Mouse (Mus musculus) hindbrain, postnatal 0 days (tissue): ENCODE results near the gene Large1. TPM values are rescaled to one million over a fixed set of nuclear protein-coding genes. Genes with fewer than 3 reads are reported as not detected.

Experiments
- ATAC-seq: fragments of 200-750 bp; cut with Nextera tagmentation; 2 replicates; pipeline ENCODE4 v1.8.0; 2017; ENCODE audit warnings: mild to moderate bottlenecking, moderate TSS enrichment, moderate library complexity
- DNase-seq: peaks from one replicate; pipeline ENCODE4 v3.0.0-alpha.2; 2015; ENCODE audit warnings: low spot score
- H3K27ac ChIP-seq: fragments of 300-500 bp; sonication (generic); 2 replicates; pipeline ENCODE4 v1.5.1; 2014; ENCODE audit warnings: mild to moderate bottlenecking
- H3K27me3 ChIP-seq: fragments of 300-500 bp; sonication (generic); 2 replicates; pipeline ENCODE4 v1.6.1; 2014; ENCODE audit warnings: low read length, mixed read lengths; ENCODE audit not compliant: insufficient read depth
- H3K36me3 ChIP-seq: fragments of 300-500 bp; sonication (generic); 2 replicates; pipeline ENCODE4 v1.6.1; 2014; ENCODE audit warnings: low read length, mixed read lengths; ENCODE audit not compliant: insufficient read depth
- H3K4me1 ChIP-seq: fragments of 300-500 bp; sonication (generic); 2 replicates; pipeline ENCODE4 v1.6.1; 2014; ENCODE audit warnings: antibody characterized with exemption, low read length, mixed read lengths; ENCODE audit not compliant: insufficient read depth
- H3K4me2 ChIP-seq: fragments of 300-500 bp; sonication (generic); 2 replicates; pipeline ENCODE4 v1.6.1; 2014; ENCODE audit warnings: low read depth, mild to moderate bottlenecking, low read length, moderate library complexity, mixed read lengths
- H3K4me3 ChIP-seq: fragments of 300-500 bp; sonication (generic); 2 replicates; pipeline ENCODE4 v1.5.1; 2014; ENCODE audit warnings: low read length
- H3K9ac ChIP-seq: fragments of 300-500 bp; sonication (generic); replicated peaks from 2 replicates; pipeline ENCODE4 v1.6.1; 2014; ENCODE audit warnings: mild to moderate bottlenecking, low read length, moderate library complexity, mixed read lengths
- H3K9me3 ChIP-seq: fragments of 300-500 bp; sonication (generic); 2 replicates; pipeline ENCODE4 v1.6.1; 2016; ENCODE audit warnings: low read length, mixed read lengths
- CTCF ChIP-seq: IDR thresholded peaks from 2 replicates; pipeline ENCODE4 v1.5.1; 2016; ENCODE audit warnings: antibody characterized with exemption, control low read depth, low read depth
- WGBS: fragments of 180-500 bp; shearing (Covaris S2); extraction: QIAGEN DNeasy Blood & Tissue Kit; methylation state at CpG from one replicate; pipeline ENCODE4 v1.1.7; 2014; 5-methylcytosine and 5-hydroxymethylcytosine counted together
- polyA plus RNA-seq: library from polyadenylated mRNA; unstranded; fragments of >200 nt; fragmentation: Nextera tagmentation; extraction: Ambion mirVana; gene quantifications from 2 replicates; pipeline ENCODE4 v1.2.1, GENCODE M21; 2015
- total RNA-seq: library from RNA; depleted of rRNA; stranded (reverse); fragments of >200 nt; gene quantifications from 2 replicates; pipeline ENCODE4 v1.2.3, GENCODE M21; 2014

The Large1 gene
- total and polyA plus RNA-seq, 2 experiments from 2014 or later, result 13.4 to 97.9 TPM

DNA sequence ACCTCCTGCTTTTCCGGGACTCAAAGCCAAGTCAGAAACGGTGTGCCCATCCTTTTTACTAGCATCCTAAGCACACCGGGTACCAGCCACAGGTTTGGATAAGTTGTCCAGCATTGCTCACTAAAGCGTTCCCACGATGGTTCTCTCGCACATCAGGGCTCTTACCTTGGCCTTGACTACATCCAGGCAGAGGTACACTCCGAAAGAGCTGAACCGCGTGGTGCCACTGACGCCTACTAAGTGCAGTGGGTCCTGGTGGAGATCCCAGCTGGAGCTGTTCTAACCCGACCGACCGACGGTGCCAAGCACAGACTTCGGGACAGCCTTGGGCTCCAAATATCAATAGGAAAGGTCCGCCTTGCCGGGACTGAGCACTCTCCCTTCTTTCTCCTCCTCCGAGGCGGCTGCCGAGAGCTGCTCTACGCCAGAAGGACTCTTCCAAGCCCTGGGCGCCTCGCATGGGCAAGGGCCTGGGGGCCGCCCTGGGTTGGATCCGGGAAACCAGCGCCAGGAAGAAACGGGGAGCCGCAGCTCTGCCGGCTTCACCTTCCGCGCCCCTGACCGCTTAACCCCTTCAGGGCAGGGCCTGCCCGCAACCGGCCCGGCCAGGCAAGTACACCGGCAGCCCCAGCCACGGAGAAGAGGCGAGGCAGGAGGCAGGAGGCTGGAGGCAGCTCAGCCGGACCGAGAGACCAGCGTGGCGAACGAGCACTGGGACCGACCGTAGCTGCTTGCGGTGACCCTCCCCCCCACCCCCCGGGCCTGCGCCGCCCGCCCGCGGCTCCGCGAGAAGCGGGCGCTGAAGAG is 836 bp downstream of the Large1 start:
- peak; percentile 58 for DNase-seq
- Histone ChIP-seq H3K27me3 (no peaks in the 10 kb centered on the region), H3K9me3 (no peaks in the 10 kb centered on the region), H3K9ac (peak overlapping the region; percentile 88), H3K4me2 (peak overlapping the region; percentile 84), H3K4me3 (peak overlapping the region; percentile 90), H3K4me1 (peaks cover 4% of the 10 kb centered on the region), H3K27ac (peak overlapping the region; percentile 96), H3K36me3 (no peaks in the 10 kb centered on the region)
- TF ChIP-seq CTCF, result no peak
- WGBS, result under 1% methylated on average over 37 of the region's 56 CpGs
- ATAC-seq, result peak; percentile 10

DNA sequence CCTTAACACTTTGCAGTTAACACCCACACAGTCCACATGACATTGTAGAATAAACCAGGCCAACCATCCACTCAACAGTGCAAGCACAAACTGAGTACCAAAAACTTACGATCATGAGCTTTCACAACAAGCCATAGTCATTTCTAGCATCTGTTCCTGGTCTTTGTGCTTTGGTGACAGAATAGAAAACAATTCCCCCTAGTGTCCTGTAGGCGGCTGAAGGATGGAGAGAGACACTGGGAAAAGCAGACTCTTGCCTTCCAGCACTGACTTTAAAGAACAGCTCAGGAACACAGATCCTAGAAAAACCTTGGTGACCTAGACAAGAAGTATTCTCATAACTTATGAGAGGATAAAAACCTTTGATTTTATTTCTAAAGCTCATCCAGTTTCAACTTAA is 3.0 kb downstream of the Large1 start:
- H3K9me3 ChIP-seq, result no peaks in the 10 kb centered on the region
- TF ChIP-seq CTCF, result peak; percentile 83
- H3K27me3 ChIP-seq, result no peaks in the 10 kb centered on the region
- H3K4me1 ChIP-seq, result peaks cover 4% of the 10 kb centered on the region
- DNase-seq (peak; percentile 67), ATAC-seq (no peak)
- 11% methylated on average over 2 of the region's 2 CpGs for WGBS
- H3K27ac ChIP-seq, result no peak overlapping the region
- H3K4me3 ChIP-seq, result peak overlapping the region; percentile 90
- no peak overlapping the region for H3K9ac ChIP-seq
- peak overlapping the region; percentile 84 for H3K4me2 ChIP-seq
- H3K36me3 ChIP-seq, result no peaks in the 10 kb centered on the region

- WGBS, result 69% methylated on average over 3 of the region's 3 CpGs
- ATAC-seq, result no peak
- Histone ChIP-seq H3K36me3 (no peaks in the 10 kb centered on the region), H3K27ac (no peak overlapping the region), H3K27me3 (no peaks in the 10 kb centered on the region), H3K9me3 (no peaks in the 10 kb centered on the region), H3K4me2 (no peak overlapping the region), H3K4me1 (no peaks in the 10 kb centered on the region), H3K4me3 (no peak overlapping the region), H3K9ac (no peak overlapping the region)
- no peak for DNase-seq
- no peak for TF ChIP-seq CTCF
Observed at GRCm38 (mm10) chr8:73342761-73343395, 10.5 kb downstream of the Large1 start.

DNA sequence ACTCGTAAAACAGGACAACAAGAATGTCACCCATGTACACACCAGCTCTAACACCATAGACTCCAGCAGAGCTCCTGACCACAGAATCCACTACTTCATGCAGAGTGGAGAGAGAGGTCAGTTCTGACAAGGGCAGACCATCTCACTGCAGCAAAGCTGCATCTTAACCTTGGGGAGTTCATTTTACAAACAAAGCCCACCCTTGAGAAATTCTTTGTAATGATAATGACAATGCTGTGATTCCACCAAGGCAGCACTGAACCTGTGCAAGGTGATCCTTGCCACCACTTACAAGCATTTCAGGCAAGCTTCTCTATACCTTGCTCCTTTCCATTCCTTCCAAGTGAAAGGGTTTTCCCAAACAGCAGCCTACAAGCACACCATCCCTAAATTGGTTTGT is 16.5 kb downstream of the Large1 start:
- Histone ChIP-seq H3K4me3 (no peak overlapping the region), H3K4me1 (no peaks in the 10 kb centered on the region), H3K9ac (no peak overlapping the region), H3K27ac (no peak overlapping the region), H3K36me3 (no peaks in the 10 kb centered on the region), H3K27me3 (no peaks in the 10 kb centered on the region), H3K4me2 (no peak overlapping the region), H3K9me3 (no peaks in the 10 kb centered on the region)
- 83% methylated on average over 1 of the region's 1 CpGs for WGBS
- DNase-seq, result no peak
- no peak for TF ChIP-seq CTCF
- ATAC-seq, result no peak

DNA sequence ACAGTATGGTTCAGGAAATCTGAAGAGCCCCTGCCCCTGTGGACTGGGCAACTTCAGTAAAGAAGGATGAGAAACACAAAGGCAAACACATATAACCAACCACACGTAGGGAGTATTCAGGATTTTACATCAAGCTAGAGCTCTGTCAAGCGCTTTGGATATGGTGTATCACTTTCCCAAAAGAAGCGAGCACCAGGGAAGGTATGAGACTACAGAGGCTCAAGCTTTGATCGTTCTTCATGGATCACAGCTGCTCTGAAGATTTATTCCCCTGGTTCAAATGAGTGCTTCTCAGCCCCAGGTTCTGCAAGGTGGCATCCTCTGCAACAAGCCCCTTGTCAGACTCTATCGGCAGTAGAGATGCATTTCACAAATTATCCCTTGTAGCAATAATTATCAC is 24.2 kb downstream of the Large1 start:
- WGBS, result 90% methylated on average over 5 of the region's 5 CpGs
- H3K9me3 ChIP-seq, result no peaks in the 10 kb centered on the region
- ATAC-seq, result no peak
- no peak overlapping the region for H3K4me3 ChIP-seq
- no peak overlapping the region for H3K4me2 ChIP-seq
- H3K9ac ChIP-seq, result no peak overlapping the region
- peaks cover 6% of the 10 kb centered on the region for H3K4me1 ChIP-seq
- no peak overlapping the region for H3K27ac ChIP-seq
- no peak for DNase-seq
- no peaks in the 10 kb centered on the region for H3K36me3 ChIP-seq
- no peak for TF ChIP-seq CTCF
- no peaks in the 10 kb centered on the region for H3K27me3 ChIP-seq

- ATAC-seq (no peak), DNase-seq (peak; percentile 41)
- no peaks in the 10 kb centered on the region for H3K36me3 ChIP-seq
- H3K4me2 ChIP-seq, result no peak overlapping the region
- no peaks in the 10 kb centered on the region for H3K9me3 ChIP-seq
- 45% methylated on average over 3 of the region's 3 CpGs for WGBS
- no peak overlapping the region for H3K4me3 ChIP-seq
- no peak for TF ChIP-seq CTCF
- H3K9ac ChIP-seq, result no peak overlapping the region
- no peaks in the 10 kb centered on the region for H3K27me3 ChIP-seq
- H3K27ac ChIP-seq, result no peak overlapping the region
- H3K4me1 ChIP-seq, result peaks cover 6% of the 10 kb centered on the region
Observed at GRCm38 (mm10) chr8:73328056-73328455, 25.3 kb downstream of the Large1 start.

GRCm38 (mm10) chr8:73324667-73325066 is 28.7 kb downstream of the Large1 start:
- peak; percentile 22 for DNase-seq
- Histone ChIP-seq H3K27me3 (no peaks in the 10 kb centered on the region), H3K4me2 (no peak overlapping the region), H3K27ac (no peak overlapping the region), H3K4me1 (peaks cover 6% of the 10 kb centered on the region), H3K36me3 (no peaks in the 10 kb centered on the region), H3K9ac (no peak overlapping the region), H3K4me3 (no peak overlapping the region), H3K9me3 (no peaks in the 10 kb centered on the region)
- ATAC-seq, result peak; percentile 58
- 32% methylated on average over 4 of the region's 4 CpGs for WGBS
- TF ChIP-seq CTCF, result no peak
